In genomic region chr16:44680756-44681498, GRCm38 (mm10) we compare ENCODE assay signal across 10 mouse cellular contexts. TPM values are rescaled to one million over a fixed set of nuclear protein-coding genes. Genes with fewer than 3 reads are reported as not detected.
DNase-seq lines count a peak whose midpoint lies in the region; ATAC-seq and TF ChIP-seq lines count a peak whose summit lies in the region.
"Had no signal": no experiment of that assay in that cellular context is flagged by ENCODE, and none has a peak within 500 bp of the region (broad histone marks: within the 10 kb centered on the region; RNA-seq: fewer than 3 reads in every experiment).

No protein-coding gene starts in this region.

- peak; percentile 37; the same call in 1 of the 2 replicates for ATAC-seq in hindbrain, postnatal 0 days
- no peak for ATAC-seq in limb, embryonic 11.5 days (ENCODE audit: insufficient number of reproducible peaks, low FRiP score, low TSS enrichment, low read depth)
- peak; percentile 51; the same call in 1 of the 2 replicates for ATAC-seq in stomach, embryonic 16.5 days (ENCODE audit: insufficient read depth, low FRiP score)

- H3K9me3 ChIP-seq in hindbrain, postnatal 0 days (ENCODE audit: low read length): no peaks in the 10 kb centered on the region
- H3K9me3 ChIP-seq in limb, embryonic 11.5 days (ENCODE audit: control insufficient read depth, low read length): peaks cover 4% of the 10 kb centered on the region; the same call in 1 of the 2 replicates
- H3K9me3 ChIP-seq in stomach, embryonic 16.5 days (replicated peaks; ENCODE audit: control insufficient read depth, low read length): no peaks in the 10 kb centered on the region; the same call in none of the 2 replicates
- H3K9me3 ChIP-seq: liver, embryonic 15.5 days had no signal

- no peaks in the 10 kb centered on the region for H3K36me3 ChIP-seq in kidney, adult 2 months (ENCODE audit: control insufficient read depth, insufficient read depth, low read length)
- no peaks in the 10 kb centered on the region for H3K36me3 ChIP-seq in hindbrain, postnatal 0 days (ENCODE audit: insufficient read depth, low read length)
- no peaks in the 10 kb centered on the region for H3K36me3 ChIP-seq in limb, embryonic 11.5 days (ENCODE audit: control insufficient read depth, insufficient read depth, low read length)
- H3K36me3 ChIP-seq in stomach, embryonic 16.5 days (ENCODE audit: control insufficient read depth, insufficient read depth, low read length): no peaks in the 10 kb centered on the region
- H3K36me3 ChIP-seq: liver, embryonic 15.5 days had no signal

- no peak for TF ChIP-seq CTCF in kidney, adult 2 months (conservative IDR thresholded peaks at IDR 0.05; ENCODE audit: insufficient read depth, insufficient read length, low read depth, low read length)
- TF ChIP-seq CTCF in hindbrain, postnatal 0 days (IDR thresholded peaks at IDR 0.05; ENCODE audit: low read depth): no peak

- no peak overlapping the region for H3K4me2 ChIP-seq in hindbrain, postnatal 0 days (ENCODE audit: low read depth, low read length)
- H3K4me2 ChIP-seq in limb, embryonic 11.5 days (ENCODE audit: low read depth, severe bottlenecking): no peak overlapping the region
- H3K4me2 ChIP-seq in stomach, embryonic 16.5 days (ENCODE audit: low read depth, low read length): no peak overlapping the region
- H3K4me2 ChIP-seq: liver, embryonic 15.5 days had no signal

- peak overlapping the region; percentile 86 for H3K27ac ChIP-seq in kidney, adult 2 months (ENCODE audit: insufficient read depth, low read depth, low read length)
- peak overlapping the region; percentile 60; the same call in 1 of the 2 replicates for H3K27ac ChIP-seq in hindbrain, postnatal 0 days
- 0 out of 2 replicates have a peak overlapping the region, but pooled peaks have one; percentile 15 for H3K27ac ChIP-seq in limb, embryonic 11.5 days (replicated peaks; ENCODE audit: low read depth, low read length)
- peak overlapping the region; percentile 31 for H3K27ac ChIP-seq in stomach, embryonic 16.5 days (ENCODE audit: low read length)
- H3K27ac ChIP-seq: liver, embryonic 15.5 days had no signal

- WGBS in kidney, adult 2 months: 70% methylated on average over 9 of the region's 9 CpGs
- 44% methylated on average over 9 of the region's 9 CpGs for WGBS in hindbrain, postnatal 0 days
- WGBS in limb, embryonic 11.5 days: 90% methylated on average over 9 of the region's 9 CpGs
- 53% methylated on average over 9 of the region's 9 CpGs for WGBS in stomach, embryonic 16.5 days

- H3K4me1 ChIP-seq in kidney, adult 2 months (ENCODE audit: control insufficient read depth, insufficient read depth, low read length): no peaks in the 10 kb centered on the region
- H3K4me1 ChIP-seq in hindbrain, postnatal 0 days (ENCODE audit: insufficient read depth, low read length): peaks cover 17% of the 10 kb centered on the region
- H3K4me1 ChIP-seq in limb, embryonic 11.5 days (ENCODE audit: control insufficient read depth, insufficient read depth, low read length): peaks cover 9% of the 10 kb centered on the region
- H3K4me1 ChIP-seq in stomach, embryonic 16.5 days (ENCODE audit: control insufficient read depth, insufficient read depth, low read length): peaks cover 6% of the 10 kb centered on the region
- H3K4me1 ChIP-seq: liver, embryonic 15.5 days had no signal

- TF ChIP-seq POLR2A in kidney, adult 2 months (IDR thresholded peaks at IDR 0.05; ENCODE audit: low read depth, low read length): no peak

- no peaks in the 10 kb centered on the region for H3K27me3 ChIP-seq in kidney, adult 2 months (replicated peaks; ENCODE audit: control insufficient read depth, insufficient read depth, low read length)
- H3K27me3 ChIP-seq in hindbrain, postnatal 0 days (ENCODE audit: insufficient read depth, low read length): no peaks in the 10 kb centered on the region
- H3K27me3 ChIP-seq in limb, embryonic 11.5 days (ENCODE audit: control insufficient read depth, insufficient read depth, low read length): no peaks in the 10 kb centered on the region
- H3K27me3 ChIP-seq in stomach, embryonic 16.5 days (ENCODE audit: control insufficient read depth, insufficient read depth, low read length): no peaks in the 10 kb centered on the region
- H3K27me3 ChIP-seq: CH12.LX; liver, embryonic 15.5 days had no signal

- no peak overlapping the region for H3K9ac ChIP-seq in hindbrain, postnatal 0 days (replicated peaks; ENCODE audit: low read length)
- no peak overlapping the region for H3K9ac ChIP-seq in limb, embryonic 11.5 days (ENCODE audit: low read length)
- H3K9ac ChIP-seq in stomach, embryonic 16.5 days (ENCODE audit: low read length): no peak overlapping the region
- H3K9ac ChIP-seq: liver, embryonic 15.5 days had no signal

- no peak overlapping the region for H3K4me3 ChIP-seq in kidney, adult 2 months (ENCODE audit: insufficient read depth, low read depth, low read length)
- no peak overlapping the region for H3K4me3 ChIP-seq in hindbrain, postnatal 0 days (ENCODE audit: low read length)
- no peak overlapping the region for H3K4me3 ChIP-seq in limb, embryonic 11.5 days (ENCODE audit: low read depth, low read length)
- H3K4me3 ChIP-seq in stomach, embryonic 16.5 days (replicated peaks; ENCODE audit: low read length): no peak overlapping the region
- H3K4me3 ChIP-seq: liver, embryonic 15.5 days had no signal

- DNase-seq in kidney, adult 2 months: peak; percentile 75
- DNase-seq in kidney, adult 18-20 months: no peak
- DNase-seq in frontal cortex, postnatal 25 days (ENCODE audit: low spot score in 2 of 2): peak; percentile 10 to 12
- no peak for DNase-seq in hindbrain, postnatal 0 days (ENCODE audit: low spot score)
- DNase-seq in limb, embryonic 11.5 days (ENCODE audit: low spot score): no peak
- DNase-seq in urinary bladder, postnatal 14 days (ENCODE audit: low spot score): no peak
- DNase-seq in embryo, embryonic 10.5 days (ENCODE audit: low spot score): no peak

RNA-seq across cellular contexts. Expression of gene Nepro, which starts 43.2 kb away (rescaled TPM):
- polyA plus RNA-seq in kidney, adult 2 months (2012; rRNA removed): 2.8 TPM in 2 replicates
- 3.3 and 3.5 TPM in 2 replicates for total RNA-seq in hindbrain, postnatal 0 days (2014; rRNA removed)
- polyA plus RNA-seq in hindbrain, postnatal 0 days (2015; fragmentation: Nextera tagmentation; extraction: Ambion mirVana): 3.2 TPM in 2 replicates
- polyA plus RNA-seq in limb, embryonic 11.5 days (2014; fragmentation: Nextera tagmentation; extraction: Ambion mirVana): 11.9 and 12.0 TPM in 2 replicates
- 7.2 and 7.6 TPM in 2 replicates for polyA plus RNA-seq in stomach, embryonic 16.5 days (2015; fragmentation: Nextera tagmentation; extraction: Ambion mirVana)

Comparison
In these comparisons a context has a peak if more than half of its experiments do, and no peak if none do; other contexts are left out.
1. DNase-seq: peak in kidney, adult 2 months (single experiment) and frontal cortex, postnatal 25 days (2 of 2); none in kidney, adult 18-20 months (single experiment), hindbrain, postnatal 0 days (single experiment), limb, embryonic 11.5 days (single experiment), urinary bladder, postnatal 14 days (single experiment) and embryo, embryonic 10.5 days (single experiment).
2. H3K27ac ChIP-seq: peak in every context shown above with its lines; median percentile 86 in kidney, adult 2 months; 60 in hindbrain, postnatal 0 days; 31 in stomach, embryonic 16.5 days; 15 in limb, embryonic 11.5 days.